Mouse (Mus musculus) adrenal gland, adult (tissue): Measurements from ENCODE around the gene Chit1.
A peak's percentile ranks its signal among the peaks of the same experiment; 100 is the strongest.

Source experiments
- DNase-seq, 2 experiments: peaks; one replicate each; pipeline ENCODE4 v3.0.0; 2022 to 2023; ENCODE audit warnings: low spot score in 1 of 2; ENCODE audit not compliant: inconsistent age in 2 of 2

The Chit1 gene

GRCm38 (mm10) chr1:134078802-134079476 lies 32.1 kb upstream of the Chit1 start, which contains the start of gene Btg2:
Btg2 (minus strand) TSS chr1:134079120.
- peak; percentile 99 to 100 for DNase-seq

DNA sequence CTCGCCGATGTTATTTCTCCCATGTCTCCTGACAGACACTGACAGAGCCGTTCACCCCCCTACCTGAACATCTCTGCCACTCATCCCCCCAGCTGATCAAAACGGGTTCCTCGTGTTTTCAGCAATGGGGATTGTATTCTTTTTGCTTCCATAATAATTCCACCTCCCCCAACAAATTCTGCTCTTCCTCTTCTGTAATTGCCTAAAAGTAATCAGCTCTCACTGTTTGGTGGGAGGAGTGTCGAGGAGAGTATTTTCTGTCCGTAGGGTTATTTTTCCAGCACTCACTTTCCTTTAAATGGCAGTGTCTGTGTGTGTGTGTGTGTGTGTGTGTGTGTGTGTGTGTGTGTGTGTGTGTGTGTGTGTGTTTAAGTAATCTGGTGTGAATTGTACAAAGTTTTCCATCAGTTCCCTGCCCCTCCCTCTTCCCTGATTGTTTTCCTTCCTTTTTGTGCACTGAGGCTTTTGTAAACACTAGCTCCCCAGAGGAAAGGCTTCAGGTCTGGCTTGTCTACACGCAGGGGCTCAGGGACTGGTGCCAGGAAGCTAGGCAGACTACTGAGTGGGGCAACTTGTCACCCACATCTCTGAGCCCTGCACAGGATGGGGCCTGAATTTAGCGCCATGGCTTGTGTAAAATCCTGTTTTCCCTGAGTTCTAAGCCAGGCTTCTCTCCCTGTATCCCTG lies 31.4 kb upstream of the Chit1 start:
- DNase-seq = peak; percentile 74 to 85

GRCm38 (mm10) chr1:134080406-134080805 lies 30.6 kb upstream of the Chit1 start:
- peak; percentile 30 to 66 for DNase-seq

- peak; percentile 23 to 75 for DNase-seq
Measured at GRCm38 (mm10) chr1:134080881-134081450, 30.1 kb upstream of the Chit1 start.

DNA sequence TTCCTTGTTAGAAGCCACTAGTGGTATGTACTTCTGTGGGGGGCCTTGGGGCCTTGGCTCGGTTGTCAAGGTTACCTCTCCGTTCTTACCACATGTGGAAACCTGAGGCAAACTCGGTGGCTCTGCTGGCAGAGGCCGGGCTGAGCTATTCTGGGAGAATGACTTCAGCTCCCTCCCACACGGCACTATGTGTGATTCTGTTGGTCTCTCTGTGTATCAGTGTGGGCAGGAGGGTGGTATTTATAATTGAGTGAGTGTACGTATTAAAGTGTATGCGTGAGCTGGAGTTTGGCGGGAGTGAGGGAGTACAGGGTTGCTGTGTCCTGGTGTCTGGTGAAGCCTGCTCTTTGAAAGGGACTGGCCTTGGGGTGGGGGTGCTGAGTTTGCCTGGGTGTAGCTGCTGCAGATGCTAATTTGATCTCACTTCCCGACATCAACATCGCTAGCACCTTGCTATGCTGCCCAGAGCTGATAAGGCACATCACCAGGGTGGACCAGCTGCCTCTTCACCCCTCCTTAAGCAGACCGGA lies 28.0 kb upstream of the Chit1 start:
- peak; percentile 86 to 93 for DNase-seq

- DNase-seq = peak in 1 of 2 experiments; percentile 34
Measured at GRCm38 (mm10) chr1:134083676-134084075, 27.4 kb upstream of the Chit1 start.

GRCm38 (mm10) chr1:134084128-134084527 lies 26.9 kb upstream of the Chit1 start:
- DNase-seq = peak in 1 of 2 experiments; percentile 60

DNA sequence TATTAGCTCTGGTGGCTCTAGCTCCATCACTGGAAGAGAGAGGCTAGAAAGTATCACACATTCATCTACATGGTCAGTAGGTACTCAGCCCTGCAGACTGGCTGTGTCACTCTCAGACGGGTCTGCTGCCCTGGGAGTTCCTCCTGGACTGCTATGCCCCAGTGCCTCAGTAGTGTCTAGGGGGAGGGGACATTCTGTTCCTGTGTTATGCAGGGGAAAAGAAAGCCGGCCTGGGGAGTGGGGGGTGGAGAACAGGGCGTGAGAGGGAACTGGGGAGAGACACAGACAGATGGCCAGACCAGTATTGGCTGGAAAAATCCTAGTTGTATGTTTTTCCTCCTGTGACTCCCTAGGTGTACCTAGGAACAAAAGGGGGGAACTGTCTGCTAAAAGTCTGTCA lies 25.0 kb upstream of the Chit1 start:
- no peak for DNase-seq

- peak; percentile 38 to 63 for DNase-seq
Measured at GRCm38 (mm10) chr1:134086811-134087398, 24.1 kb upstream of the Chit1 start.

DNA sequence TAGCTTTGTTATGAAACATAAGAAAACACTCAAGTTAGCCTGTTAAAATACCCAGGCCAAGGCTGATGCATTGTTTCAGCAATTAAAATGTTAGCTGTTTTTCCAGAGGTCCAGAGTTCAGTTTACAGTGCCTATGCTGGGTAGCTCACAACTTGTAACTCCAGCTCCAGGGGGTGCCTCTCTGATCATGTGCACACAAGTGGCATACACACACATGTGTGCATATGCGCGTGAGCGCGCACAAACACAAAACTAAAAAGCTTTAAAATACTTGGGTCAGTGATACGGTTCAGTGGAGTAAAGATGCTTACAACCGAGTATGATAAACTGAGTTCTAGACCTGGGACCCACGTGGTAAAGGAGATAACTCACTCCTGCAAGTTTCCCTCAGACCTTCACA lies 22.0 kb upstream of the Chit1 start:
- no peak for DNase-seq

DNA sequence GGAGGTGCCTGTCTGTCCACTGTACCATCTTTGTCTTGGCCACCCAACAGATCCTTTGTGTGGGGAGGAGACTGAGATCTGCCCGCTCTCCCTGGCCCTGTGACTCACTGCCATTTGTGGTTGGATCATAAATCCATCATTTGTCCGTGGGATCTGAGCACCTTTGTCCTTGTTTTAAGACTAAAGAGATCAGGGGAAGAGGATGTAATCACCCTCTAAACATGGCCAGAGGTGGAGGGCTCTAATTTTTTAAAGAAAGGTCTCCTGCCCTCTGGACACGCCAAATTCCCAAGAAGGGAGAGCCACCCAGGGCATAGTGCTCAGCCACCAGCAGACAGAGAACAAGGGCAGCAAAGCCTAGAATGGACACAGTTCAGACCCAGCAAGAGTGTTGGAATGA lies 19.2 kb upstream of the Chit1 start:
- peak; percentile 58 to 79 for DNase-seq

GRCm38 (mm10) chr1:134092368-134092767 lies 18.7 kb upstream of the Chit1 start:
- no peak for DNase-seq

DNA sequence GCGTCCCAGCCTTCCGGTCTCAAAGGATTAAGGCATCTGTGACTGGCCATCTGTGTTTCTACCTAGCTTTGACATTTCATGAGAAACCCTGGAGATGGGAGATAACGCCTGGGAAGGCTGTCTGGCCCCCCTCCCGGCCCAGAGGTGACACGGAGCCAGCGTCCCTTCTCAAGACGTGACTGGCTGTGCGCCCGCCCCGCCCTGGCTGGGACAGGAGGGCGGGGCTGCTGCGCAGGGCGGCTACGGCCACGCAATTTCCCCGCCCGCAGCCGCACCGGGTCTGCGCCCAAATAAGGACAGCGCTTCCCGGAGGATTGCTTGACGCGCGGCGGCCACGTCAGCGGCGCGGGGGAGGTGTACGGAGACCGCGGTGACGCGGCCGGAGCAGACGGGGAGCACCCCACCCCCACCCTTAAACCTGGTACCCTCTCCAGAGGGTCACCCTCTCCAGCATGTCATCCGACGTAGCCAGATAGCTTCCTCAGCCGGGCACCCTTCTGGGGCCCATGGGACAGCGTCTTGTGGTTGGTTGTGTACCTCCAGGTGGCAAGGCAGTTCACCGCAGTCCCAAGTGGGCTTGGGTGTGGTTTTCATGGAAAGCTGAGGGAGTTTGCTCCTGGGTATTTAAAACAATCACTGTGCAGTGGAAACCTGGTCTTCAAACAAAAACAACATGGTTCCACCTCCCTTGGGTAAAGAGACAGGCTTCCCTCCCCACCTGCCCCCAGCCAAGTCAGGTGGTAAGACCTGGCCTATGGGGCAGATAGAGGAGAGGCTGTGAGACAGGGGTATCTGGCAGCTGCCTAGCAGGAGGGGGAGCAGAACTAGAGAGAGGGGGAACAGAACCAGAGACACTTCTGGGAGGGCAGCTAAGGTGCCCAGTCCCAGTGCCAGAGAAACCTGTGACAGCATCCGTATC lies 17.9 kb upstream of the Chit1 start:
- peak; percentile 97 to 98 for DNase-seq

DNA sequence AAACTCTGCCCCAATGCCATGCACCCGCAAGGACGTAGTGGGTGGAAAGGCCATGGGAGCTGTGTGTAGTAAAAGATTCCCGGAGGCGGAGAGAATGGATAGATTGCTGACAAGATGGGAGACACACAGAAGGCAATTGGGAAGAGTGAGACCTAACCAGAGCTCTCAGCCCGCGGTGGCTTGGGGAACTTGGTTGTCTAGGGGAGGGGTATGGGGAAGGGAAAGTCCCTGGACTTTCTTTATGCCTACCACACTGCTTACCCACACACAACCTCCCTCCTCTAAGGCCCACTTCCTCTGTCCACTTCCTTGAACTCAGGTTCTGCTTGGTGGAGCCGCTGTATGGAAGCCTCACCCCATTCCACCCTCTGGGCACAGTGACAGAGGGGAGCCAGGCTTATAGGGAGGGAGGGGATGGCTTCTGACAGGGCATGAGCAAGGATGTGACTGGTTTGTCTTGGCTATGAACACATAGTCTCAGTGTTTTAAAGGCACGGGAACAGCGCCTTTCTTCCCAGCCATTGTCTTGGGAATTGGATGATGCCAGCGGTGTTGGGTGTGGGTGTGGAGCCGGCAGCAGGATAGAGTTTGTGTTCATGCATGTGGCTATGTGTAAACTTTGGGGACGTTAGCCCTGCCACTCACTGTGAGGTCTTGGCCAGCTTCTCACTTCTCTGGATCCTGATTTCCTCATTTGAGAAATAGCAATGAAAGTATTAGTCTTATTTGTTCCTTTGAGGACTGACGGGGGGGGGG lies 17.1 kb upstream of the Chit1 start:
- DNase-seq = peak in 1 of 2 experiments; percentile 61

- peak; percentile 17 to 51 for DNase-seq
Measured at GRCm38 (mm10) chr1:134095033-134095612, 15.9 kb upstream of the Chit1 start.

DNA sequence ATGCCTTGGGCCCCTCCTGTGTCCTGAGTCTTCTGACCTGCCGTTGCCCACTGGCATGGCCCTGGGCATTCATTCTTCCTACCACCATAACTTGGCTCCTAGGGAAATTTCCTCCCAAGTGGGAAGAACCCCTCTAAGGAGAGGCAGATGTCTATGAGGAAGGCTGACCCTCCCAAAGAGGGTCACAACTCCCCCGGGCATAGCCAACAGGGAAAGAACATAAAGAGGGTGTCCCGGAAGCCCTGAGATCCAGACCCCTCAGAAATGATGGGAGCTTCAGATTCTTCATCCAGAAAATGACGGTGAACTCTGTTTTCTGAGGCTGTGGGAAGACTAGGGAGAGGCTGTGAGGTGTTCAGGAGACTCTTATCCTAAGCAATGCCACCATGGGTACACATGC lies 15.3 kb upstream of the Chit1 start:
- DNase-seq = no peak

- DNase-seq = peak; percentile 41 to 63
Measured at GRCm38 (mm10) chr1:134096264-134096934, 14.6 kb upstream of the Chit1 start.

DNA sequence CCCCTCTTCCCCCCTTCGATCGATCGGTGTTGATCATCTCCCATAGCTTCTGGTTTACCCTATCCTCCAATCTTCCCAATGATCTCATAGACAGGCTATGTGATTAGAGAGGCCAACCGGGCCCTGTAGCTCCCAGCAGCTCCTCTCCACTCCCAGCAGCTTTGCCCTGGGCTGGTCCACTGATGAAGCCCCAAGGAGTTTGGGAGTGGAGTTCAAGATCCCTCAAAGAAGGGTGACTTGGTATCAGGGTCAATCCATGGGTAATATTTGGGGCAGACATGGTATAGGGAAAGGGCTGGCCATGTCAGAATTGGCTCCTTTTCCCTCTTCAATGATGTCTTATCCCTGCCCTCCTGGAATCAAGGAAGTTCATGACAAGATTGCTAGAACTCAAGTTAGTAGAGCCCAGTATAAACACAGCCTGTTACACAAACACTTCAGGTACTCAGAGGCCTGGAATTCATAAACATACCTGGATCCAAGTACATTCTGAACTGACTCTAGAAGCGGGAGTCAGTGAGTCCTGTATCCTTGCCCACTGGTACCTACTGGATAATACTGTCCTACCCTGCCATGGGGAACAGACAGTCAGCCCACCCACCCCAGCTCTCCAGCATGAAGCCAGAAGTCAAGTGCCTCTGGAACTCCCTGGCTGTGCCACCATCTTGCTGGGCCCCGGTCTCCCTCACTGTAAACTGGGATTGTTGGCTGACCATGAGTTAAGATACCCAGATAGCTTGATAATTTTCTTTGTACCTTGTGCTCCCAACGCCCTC lies 13.8 kb upstream of the Chit1 start:
- peak in 1 of 2 experiments; percentile 41 for DNase-seq
